Mouse (Mus musculus): Measurements from ENCODE around the gene Ptprm.

DNA sequence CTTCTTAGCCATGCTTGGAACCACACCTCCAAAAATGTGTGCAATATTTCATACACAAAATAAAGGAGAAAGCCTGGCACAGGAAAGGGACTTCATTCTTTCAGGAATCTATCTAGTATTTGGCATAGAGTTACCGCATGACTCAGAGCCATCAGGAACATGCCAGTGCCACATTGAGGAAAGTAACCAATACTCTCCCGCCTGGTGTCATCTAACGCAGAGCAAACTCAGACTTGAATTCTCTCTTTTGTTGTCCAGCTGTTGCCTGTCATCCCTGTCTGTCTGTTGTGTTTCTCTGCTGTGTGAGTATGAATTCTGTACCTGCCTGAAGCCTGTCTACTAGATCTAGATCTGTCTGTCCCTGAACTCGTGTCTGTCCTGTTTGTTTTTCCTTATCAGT is 100.8 kb downstream of the Ptprm start:
- TF ChIP-seq EP300 (IDR thresholded peaks at IDR 0.05) (peak; percentile 35; the same call in 1 of the 2 replicates), CTCF (IDR thresholded peaks at IDR 0.05) (no peak)
